Mouse (Mus musculus): ENCODE results near the gene Fibp.

DNA sequence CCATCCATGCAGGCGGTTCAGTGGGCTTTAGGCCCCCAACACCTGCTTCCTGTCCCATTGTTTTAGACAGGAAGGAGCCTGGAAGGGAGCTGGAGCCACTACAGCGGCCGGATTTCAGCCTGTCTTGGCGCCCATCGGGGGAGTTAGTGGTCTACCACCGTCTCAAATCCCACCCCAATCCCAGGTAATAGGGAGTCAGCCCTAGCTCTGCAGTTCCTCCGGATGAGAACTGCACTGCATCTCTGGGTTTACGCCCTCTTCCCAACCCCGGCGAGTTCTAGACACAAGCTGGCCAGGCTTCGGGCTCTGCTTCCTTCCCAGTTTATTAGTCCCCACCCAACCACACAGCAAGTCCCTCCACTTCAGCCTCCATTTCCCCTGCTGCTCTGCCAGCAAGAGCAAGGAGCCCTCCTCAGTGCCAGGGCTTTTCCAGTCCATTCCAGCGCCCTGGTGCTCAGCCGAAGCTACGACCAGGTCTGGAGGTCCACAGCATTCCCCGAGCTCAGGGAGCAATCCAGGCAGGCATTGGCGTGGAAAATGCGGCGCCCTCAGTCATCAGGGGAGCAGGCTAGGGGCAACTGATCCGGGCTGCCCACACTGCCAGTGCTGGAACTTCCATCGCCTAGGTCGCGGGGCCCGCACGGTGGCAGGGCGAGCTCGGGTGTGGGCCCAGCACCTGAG is 4.0 kb upstream of the Fibp start:
- no peak for TF ChIP-seq GATA1 (IDR thresholded peaks at IDR 0.05; ENCODE audit: borderline replicate concordance, low read length)
- TF ChIP-seq FLI1 (IDR thresholded peaks at IDR 0.05; ENCODE audit: low read length): no peak

Data from megakaryocyte, embryonic 14.5 days (primary cell).